Mouse (Mus musculus): ENCODE data around the gene E2f8. TPM values are rescaled to one million over a fixed set of nuclear protein-coding genes. Genes with fewer than 3 reads are reported as not detected.

E2f8 gene
- polyA plus RNA-seq, 1 experiment from 2014 or later, result 22.7 TPM

DNA sequence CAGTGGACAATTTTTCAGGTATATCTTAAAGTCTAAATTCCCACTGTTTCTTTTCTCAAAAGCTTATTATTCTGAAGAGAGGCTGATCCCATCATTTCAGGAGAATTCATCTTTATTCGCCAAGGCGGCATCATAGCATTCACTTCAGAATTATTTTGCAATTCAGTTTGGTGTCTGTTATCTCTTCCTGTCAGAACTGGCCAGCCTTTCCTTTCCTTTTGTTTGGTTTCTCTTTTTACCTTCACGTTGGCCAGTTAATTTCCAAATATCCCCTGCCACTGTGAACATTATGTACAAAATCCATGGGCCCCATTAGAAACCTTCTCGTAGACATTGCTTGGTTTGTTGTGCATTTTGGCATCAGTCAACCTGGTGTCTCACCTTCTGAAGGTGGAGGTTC is 22.0 kb downstream of the E2f8 start:
- H3K9me3 ChIP-seq (replicated peaks; ENCODE audit: control insufficient read depth, low read length), result no peaks in the 10 kb centered on the region
- no peaks in the 10 kb centered on the region for H3K27me3 ChIP-seq (ENCODE audit: control insufficient read depth, insufficient read depth, low read length)
- H3K4me3 ChIP-seq (ENCODE audit: low read depth, low read length), result no peak overlapping the region
- no peak overlapping the region for H3K27ac ChIP-seq (ENCODE audit: low read depth, low read length)
- no peaks in the 10 kb centered on the region for H3K36me3 ChIP-seq (ENCODE audit: control insufficient read depth, insufficient read depth, low read length)
- WGBS (ENCODE audit: insufficient replicate concordance), result 78% methylated on average over 4 of the region's 4 CpGs
- no peak overlapping the region for H3K4me2 ChIP-seq
- no peak overlapping the region for H3K9ac ChIP-seq (ENCODE audit: low read depth, low read length)
- ATAC-seq (replicated peaks; ENCODE audit: insufficient number of reproducible peaks, low FRiP score, low TSS enrichment), result no peak
- H3K4me1 ChIP-seq (ENCODE audit: control insufficient read depth, insufficient read depth, low read length), result 0 out of 2 replicates have a peak, but pooled peaks cover 3% of the 10 kb centered on the region

DNA sequence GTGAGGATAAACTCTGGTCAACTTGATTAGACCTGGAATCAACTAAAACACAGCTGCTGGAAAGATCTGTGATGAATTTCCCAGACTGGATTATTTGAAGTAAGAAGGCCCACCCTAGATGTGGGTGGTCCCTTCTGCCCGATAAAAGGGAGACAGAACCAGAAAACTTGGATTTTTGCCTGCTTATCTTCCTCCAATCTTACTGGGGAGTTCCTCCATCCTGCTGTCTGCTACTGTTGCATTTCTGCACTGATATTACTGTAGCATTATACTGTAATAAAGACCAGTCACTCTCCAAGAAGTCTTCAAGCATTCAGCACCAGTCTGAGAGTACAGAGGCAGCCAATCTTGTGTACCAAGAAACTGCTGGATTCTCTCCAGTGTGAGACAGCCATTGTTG is 23.1 kb downstream of the E2f8 start:
- no peaks in the 10 kb centered on the region for H3K36me3 ChIP-seq (ENCODE audit: control insufficient read depth, insufficient read depth, low read length)
- H3K27me3 ChIP-seq (ENCODE audit: control insufficient read depth, insufficient read depth, low read length), result no peaks in the 10 kb centered on the region
- no peak overlapping the region for H3K27ac ChIP-seq (ENCODE audit: low read depth, low read length)
- 43% methylated on average over 1 of the region's 1 CpGs for WGBS (ENCODE audit: insufficient replicate concordance)
- H3K9me3 ChIP-seq (replicated peaks; ENCODE audit: control insufficient read depth, low read length), result no peaks in the 10 kb centered on the region
- peaks cover 6% of the 10 kb centered on the region for H3K4me1 ChIP-seq (ENCODE audit: control insufficient read depth, insufficient read depth, low read length)
- H3K4me2 ChIP-seq, result no peak overlapping the region
- H3K4me3 ChIP-seq (ENCODE audit: low read depth, low read length), result no peak overlapping the region
- H3K9ac ChIP-seq (ENCODE audit: low read depth, low read length), result no peak overlapping the region
- no peak for ATAC-seq (replicated peaks; ENCODE audit: insufficient number of reproducible peaks, low FRiP score, low TSS enrichment)

DNA sequence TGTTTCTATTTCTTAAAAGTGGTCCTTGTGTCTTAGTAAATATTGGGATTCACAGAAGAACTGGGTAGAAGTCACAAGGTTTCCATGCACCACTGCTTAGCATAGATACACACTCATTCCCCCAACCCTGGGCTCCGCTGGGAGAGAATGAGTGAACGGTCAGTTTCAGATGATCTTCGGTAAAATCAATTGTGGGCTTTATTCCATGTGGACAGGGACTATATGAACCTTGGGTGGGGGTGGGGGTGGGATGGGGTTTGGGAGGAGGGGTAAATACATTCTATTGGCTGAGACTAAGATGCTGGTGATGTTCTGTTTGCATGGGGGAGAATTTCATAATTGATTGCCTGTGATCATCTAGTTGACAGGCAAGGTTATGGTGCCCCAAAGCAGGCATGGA is 25.9 kb downstream of the E2f8 start:
- WGBS (ENCODE audit: insufficient replicate concordance), result 84% methylated on average over 3 of the region's 3 CpGs
- Histone ChIP-seq H3K4me2 (no peak overlapping the region), H3K4me1 (ENCODE audit: control insufficient read depth, insufficient read depth, low read length) (peaks cover 9% of the 10 kb centered on the region), H3K36me3 (ENCODE audit: control insufficient read depth, insufficient read depth, low read length) (no peaks in the 10 kb centered on the region), H3K9me3 (replicated peaks; ENCODE audit: control insufficient read depth, low read length) (no peaks in the 10 kb centered on the region), H3K27me3 (ENCODE audit: control insufficient read depth, insufficient read depth, low read length) (no peaks in the 10 kb centered on the region), H3K4me3 (ENCODE audit: low read depth, low read length) (no peak overlapping the region), H3K27ac (ENCODE audit: low read depth, low read length) (no peak overlapping the region), H3K9ac (ENCODE audit: low read depth, low read length) (no peak overlapping the region)
- no peak for ATAC-seq (replicated peaks; ENCODE audit: insufficient number of reproducible peaks, low FRiP score, low TSS enrichment)

DNA sequence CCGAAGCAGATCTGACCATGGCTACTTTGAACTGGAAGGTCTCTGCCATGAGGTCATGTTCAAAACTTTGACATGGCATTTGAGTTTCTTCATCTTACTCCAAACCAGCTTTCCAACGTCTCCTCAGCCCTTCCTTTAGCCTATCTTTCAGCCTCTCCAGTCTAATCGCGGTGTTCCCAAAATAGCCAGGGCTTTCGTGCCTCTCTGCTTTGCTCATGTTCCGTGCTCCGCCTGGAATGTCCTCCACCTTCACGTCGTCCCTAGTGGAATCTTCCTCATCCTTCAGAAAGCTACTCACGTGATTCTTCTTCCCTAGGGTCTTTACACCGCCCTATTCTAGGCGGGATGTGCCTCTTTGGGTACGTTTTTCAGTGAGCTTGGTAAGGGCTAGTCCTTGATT is 27.9 kb downstream of the E2f8 start:
- H3K27ac ChIP-seq (ENCODE audit: low read depth, low read length), result peak overlapping the region; percentile 87
- H3K36me3 ChIP-seq (ENCODE audit: control insufficient read depth, insufficient read depth, low read length), result no peaks in the 10 kb centered on the region
- 0 out of 2 replicates have a peak, but pooled peaks have one; percentile 18 for ATAC-seq (replicated peaks; ENCODE audit: insufficient number of reproducible peaks, low FRiP score, low TSS enrichment)
- H3K27me3 ChIP-seq (ENCODE audit: control insufficient read depth, insufficient read depth, low read length), result no peaks in the 10 kb centered on the region
- H3K4me3 ChIP-seq (ENCODE audit: low read depth, low read length), result no peak overlapping the region
- H3K9me3 ChIP-seq (replicated peaks; ENCODE audit: control insufficient read depth, low read length), result no peaks in the 10 kb centered on the region
- peak overlapping the region; percentile 22; the same call in 1 of the 2 replicates for H3K4me2 ChIP-seq
- no peak overlapping the region for H3K9ac ChIP-seq (ENCODE audit: low read depth, low read length)
- WGBS (ENCODE audit: insufficient replicate concordance), result 32% methylated on average over 13 of the region's 13 CpGs
- peaks cover 9% of the 10 kb centered on the region for H3K4me1 ChIP-seq (ENCODE audit: control insufficient read depth, insufficient read depth, low read length)

DNA sequence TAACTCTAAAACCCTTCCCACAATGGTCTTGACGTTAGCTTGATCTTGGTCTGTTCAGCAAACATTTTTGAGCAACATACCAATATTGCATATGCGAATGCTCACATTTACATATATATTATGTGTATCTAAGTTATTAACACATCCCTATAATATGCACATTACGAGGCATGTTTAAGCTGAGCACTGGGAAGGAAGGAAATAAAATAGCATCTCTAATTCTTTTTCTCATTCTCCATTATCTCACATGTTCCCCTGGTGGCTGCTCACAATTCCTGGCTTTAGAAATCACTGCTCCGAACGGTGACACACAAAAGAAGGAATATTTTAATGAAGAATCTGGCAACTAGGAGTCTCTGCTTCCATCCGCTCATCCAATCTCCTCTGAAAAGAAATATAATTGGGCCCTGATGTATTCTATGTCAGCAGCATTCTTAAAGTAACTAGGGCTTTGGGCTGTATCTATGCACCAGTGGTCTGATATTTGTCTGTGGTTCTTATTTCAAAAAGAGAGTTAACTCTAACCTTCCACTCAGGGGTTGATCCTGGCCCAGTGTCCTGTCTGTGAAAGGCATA is 29.8 kb downstream of the E2f8 start:
- no peak overlapping the region for H3K27ac ChIP-seq (ENCODE audit: low read depth, low read length)
- no peaks in the 10 kb centered on the region for H3K36me3 ChIP-seq (ENCODE audit: control insufficient read depth, insufficient read depth, low read length)
- no peak overlapping the region for H3K4me3 ChIP-seq (ENCODE audit: low read depth, low read length)
- WGBS (ENCODE audit: insufficient replicate concordance), result 80% methylated on average over 6 of the region's 6 CpGs
- no peak overlapping the region for H3K4me2 ChIP-seq
- ATAC-seq (replicated peaks; ENCODE audit: insufficient number of reproducible peaks, low FRiP score, low TSS enrichment), result no peak
- H3K4me1 ChIP-seq (ENCODE audit: control insufficient read depth, insufficient read depth, low read length), result peaks cover 9% of the 10 kb centered on the region
- H3K9me3 ChIP-seq (replicated peaks; ENCODE audit: control insufficient read depth, low read length), result no peaks in the 10 kb centered on the region
- H3K9ac ChIP-seq (ENCODE audit: low read depth, low read length), result no peak overlapping the region
- no peaks in the 10 kb centered on the region for H3K27me3 ChIP-seq (ENCODE audit: control insufficient read depth, insufficient read depth, low read length)

DNA sequence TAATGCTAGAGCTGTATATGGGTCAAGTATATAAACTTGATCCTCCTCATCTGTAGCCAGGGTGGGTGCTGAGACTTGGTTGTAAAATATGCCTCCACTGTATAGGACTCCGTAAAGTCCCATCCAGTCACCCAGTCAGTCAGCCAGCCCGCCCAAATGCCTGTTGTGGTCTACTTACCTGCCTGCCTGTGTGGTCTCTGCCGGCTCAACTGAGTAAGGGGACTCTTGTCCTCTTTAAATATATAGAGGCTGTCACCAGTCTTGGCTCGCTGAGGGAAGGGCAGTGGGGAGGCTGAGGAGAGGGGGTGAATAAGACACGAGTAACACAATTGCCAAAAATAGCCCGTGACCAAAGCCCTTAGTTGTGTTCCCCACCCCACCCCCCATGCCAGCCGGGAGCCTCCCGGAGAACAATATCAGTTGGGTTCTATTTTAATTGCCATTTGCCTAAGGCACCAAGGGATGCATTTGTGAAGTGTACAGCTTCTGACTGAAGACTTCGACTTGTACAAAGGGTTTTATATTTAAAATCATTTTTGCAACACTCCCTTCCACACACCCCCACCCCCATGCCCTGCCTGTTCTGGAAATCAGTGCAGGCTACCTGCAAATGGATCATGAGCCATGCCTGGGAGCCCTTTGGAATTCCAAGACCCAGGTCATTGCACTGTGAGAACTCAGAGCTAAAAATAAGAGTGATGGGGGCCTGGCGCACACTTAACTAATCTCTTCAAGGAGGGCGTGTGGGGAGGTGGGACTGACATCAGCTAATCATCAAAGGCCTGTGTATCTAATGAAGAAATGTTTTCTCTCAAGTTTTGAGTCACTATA is 33.4 kb downstream of the E2f8 start, which contains the start of gene Csrp3:
TSS of gene Csrp3 (minus strand) at position 214 of the 831 bp plus-strand sequence.
- Histone ChIP-seq H3K27ac (ENCODE audit: low read depth, low read length) (peak within 1 kb of the TSS; percentile 92), H3K9ac (ENCODE audit: low read depth, low read length) (peak within 1 kb of the TSS; percentile 77), H3K4me1 (ENCODE audit: control insufficient read depth, insufficient read depth, low read length) (peaks cover 14% of the 10 kb centered on the region), H3K9me3 (replicated peaks; ENCODE audit: control insufficient read depth, low read length) (no peaks in the 10 kb centered on the region), H3K27me3 (ENCODE audit: control insufficient read depth, insufficient read depth, low read length) (no peaks in the 10 kb centered on the region), H3K4me3 (ENCODE audit: low read depth, low read length) (peak within 1 kb of the TSS; percentile 48), H3K36me3 (ENCODE audit: control insufficient read depth, insufficient read depth, low read length) (no peaks in the 10 kb centered on the region), H3K4me2 (peak within 1 kb of the TSS; percentile 75)
- ATAC-seq (replicated peaks; ENCODE audit: insufficient number of reproducible peaks, low FRiP score, low TSS enrichment), result peak; percentile 75
- WGBS (ENCODE audit: insufficient replicate concordance), result 25% methylated on average over 11 of the region's 11 CpGs

DNA sequence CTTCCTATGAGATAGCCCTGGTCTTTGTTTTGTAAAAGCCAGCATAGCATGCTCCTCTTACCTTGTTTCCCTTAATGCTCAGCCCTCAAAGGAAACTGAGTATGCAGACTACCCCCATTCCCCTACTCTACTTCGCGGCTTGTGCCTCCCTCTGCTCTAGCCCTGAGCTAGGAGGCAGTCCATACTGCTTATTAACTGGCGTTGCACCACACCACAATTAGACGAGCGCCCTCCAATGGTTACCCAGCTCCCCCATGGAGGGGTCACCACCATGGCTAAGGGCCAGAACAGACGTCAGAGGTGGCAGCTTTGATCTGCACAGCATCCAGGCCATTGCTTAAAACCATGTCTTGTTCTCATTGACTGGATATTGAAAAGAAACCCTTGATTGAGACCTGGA is 34.6 kb downstream of the E2f8 start:
- peak overlapping the region; percentile 92 for H3K27ac ChIP-seq (ENCODE audit: low read depth, low read length)
- H3K4me1 ChIP-seq (ENCODE audit: control insufficient read depth, insufficient read depth, low read length), result peaks cover 18% of the 10 kb centered on the region
- peak overlapping the region; percentile 48 for H3K4me3 ChIP-seq (ENCODE audit: low read depth, low read length)
- peak overlapping the region; percentile 75 for H3K4me2 ChIP-seq
- peak overlapping the region; percentile 77 for H3K9ac ChIP-seq (ENCODE audit: low read depth, low read length)
- 0 out of 2 replicates have a peak, but pooled peaks have one; percentile 43 for ATAC-seq (replicated peaks; ENCODE audit: insufficient number of reproducible peaks, low FRiP score, low TSS enrichment)
- WGBS (ENCODE audit: insufficient replicate concordance), result 39% methylated on average over 6 of the region's 6 CpGs
- no peaks in the 10 kb centered on the region for H3K36me3 ChIP-seq (ENCODE audit: control insufficient read depth, insufficient read depth, low read length)
- H3K9me3 ChIP-seq (replicated peaks; ENCODE audit: control insufficient read depth, low read length), result no peaks in the 10 kb centered on the region
- no peaks in the 10 kb centered on the region for H3K27me3 ChIP-seq (ENCODE audit: control insufficient read depth, insufficient read depth, low read length)

DNA sequence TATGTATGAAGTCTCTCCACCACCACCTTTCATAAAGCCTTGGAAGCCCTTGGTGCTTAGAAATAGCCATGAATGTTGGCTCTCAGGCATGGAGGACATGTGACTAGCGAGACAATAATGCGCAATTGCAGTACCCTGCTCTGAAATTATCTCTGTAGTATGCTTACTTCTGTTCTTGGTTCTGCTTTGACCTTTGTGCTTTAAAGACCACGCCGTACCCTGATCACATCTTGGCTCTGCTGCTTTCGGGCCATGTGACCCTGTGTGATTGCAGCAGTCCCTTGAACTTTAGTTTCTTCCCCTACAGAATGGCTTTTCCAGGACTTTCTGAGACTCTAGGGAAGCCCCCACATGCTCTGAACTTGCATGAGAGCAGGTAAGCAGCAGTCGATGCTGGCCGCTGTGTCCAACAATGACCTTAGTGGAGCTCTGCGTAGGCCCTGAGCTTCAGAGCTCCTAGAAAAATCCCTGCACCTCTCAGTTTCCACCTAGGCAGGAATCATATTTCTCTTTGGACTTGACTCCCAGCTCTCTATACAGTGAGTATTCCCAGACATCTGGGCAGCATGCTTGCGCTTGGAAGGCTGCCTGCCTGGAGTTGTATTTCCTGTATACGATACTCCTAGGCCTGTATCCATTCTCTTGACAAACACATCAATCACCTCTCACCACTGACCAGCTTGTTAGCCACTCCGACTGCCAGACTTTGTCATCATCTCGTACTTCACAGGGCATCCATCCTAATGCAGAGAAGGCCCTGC is 36.0 kb downstream of the E2f8 start:
- peaks cover 24% of the 10 kb centered on the region for H3K4me1 ChIP-seq (ENCODE audit: control insufficient read depth, insufficient read depth, low read length)

More for the DNA sequence above, 36.0 kb downstream of the E2f8 start:
- H3K9ac ChIP-seq (ENCODE audit: low read depth, low read length), result peak overlapping the region; percentile 77
- H3K27me3 ChIP-seq (ENCODE audit: control insufficient read depth, insufficient read depth, low read length), result no peaks in the 10 kb centered on the region
- H3K36me3 ChIP-seq (ENCODE audit: control insufficient read depth, insufficient read depth, low read length), result no peaks in the 10 kb centered on the region
- peak overlapping the region; percentile 75 for H3K4me2 ChIP-seq
- ATAC-seq (replicated peaks; ENCODE audit: insufficient number of reproducible peaks, low FRiP score, low TSS enrichment), result no peak
- WGBS (ENCODE audit: insufficient replicate concordance), result 52% methylated on average over 12 of the region's 12 CpGs
- no peaks in the 10 kb centered on the region for H3K9me3 ChIP-seq (replicated peaks; ENCODE audit: control insufficient read depth, low read length)
- H3K27ac ChIP-seq (ENCODE audit: low read depth, low read length), result peak overlapping the region; percentile 92
- peak overlapping the region; percentile 48 for H3K4me3 ChIP-seq (ENCODE audit: low read depth, low read length)
